ENCODE assay signal across 10 mouse cellular contexts in the genomic region with DNA sequence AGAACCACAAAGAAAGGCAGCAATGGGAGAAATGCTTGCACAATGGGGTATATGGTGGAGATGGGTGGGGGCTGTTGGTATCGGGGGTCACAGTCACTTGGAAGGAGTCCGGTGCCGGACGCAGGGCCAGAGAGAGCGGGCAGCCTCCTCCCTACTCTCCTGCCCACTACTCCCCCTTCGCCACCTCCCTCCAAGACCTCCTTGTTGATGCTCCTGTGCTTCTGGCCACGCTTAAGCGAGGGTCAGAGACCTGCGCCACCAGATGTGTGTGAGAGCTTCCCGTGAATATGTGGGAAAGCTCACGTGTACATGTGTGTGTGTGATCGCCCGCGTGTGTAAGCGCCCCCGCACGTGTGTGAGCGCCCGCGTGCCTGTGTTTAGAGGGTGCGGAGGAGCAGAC. TPM values are rescaled to one million over a fixed set of nuclear protein-coding genes. Genes with fewer than 3 reads are reported as not detected.
DNase-seq lines count a peak whose midpoint lies in the region; ATAC-seq and TF ChIP-seq lines count a peak whose summit lies in the region.
"Had no signal": no experiment of that assay in that cellular context is flagged by ENCODE, and none has a peak within 500 bp of the region (broad histone marks: within the 10 kb centered on the region; RNA-seq: fewer than 3 reads in every experiment).

No protein-coding gene starts in this region.

- peak overlapping the region; percentile 57 for H3K4me2 ChIP-seq in lung, embryonic 14.5 days
- H3K4me2 ChIP-seq in forebrain, embryonic 16.5 days (ENCODE audit: low read length), result peak overlapping the region; percentile 64
- H3K4me2 ChIP-seq in limb, embryonic 11.5 days (ENCODE audit: low read depth, severe bottlenecking), result peak overlapping the region; percentile 39

- H3K4me1 ChIP-seq in lung, embryonic 14.5 days (ENCODE audit: insufficient read depth), result 0 out of 2 replicates have a peak, but pooled peaks cover 5% of the 10 kb centered on the region
- no peaks in the 10 kb centered on the region for H3K4me1 ChIP-seq in lung, adult 2 months (ENCODE audit: control insufficient read depth, insufficient read depth, low read length)
- H3K4me1 ChIP-seq in forebrain, embryonic 16.5 days (replicated peaks; ENCODE audit: control insufficient read depth, insufficient read depth, low read length), result peaks cover 12% of the 10 kb centered on the region
- peaks cover 11% of the 10 kb centered on the region for H3K4me1 ChIP-seq in limb, embryonic 11.5 days (ENCODE audit: control insufficient read depth, insufficient read depth, low read length)

- H3K27ac ChIP-seq in lung, embryonic 14.5 days (ENCODE audit: low read depth), result no peak overlapping the region
- no peak overlapping the region for H3K27ac ChIP-seq in forebrain, embryonic 16.5 days (ENCODE audit: low read length)
- no peak overlapping the region for H3K27ac ChIP-seq in limb, embryonic 11.5 days (replicated peaks; ENCODE audit: low read depth, low read length)

- H3K9me3 ChIP-seq in lung, embryonic 14.5 days (ENCODE audit: low read depth, low read length), result no peaks in the 10 kb centered on the region
- no peaks in the 10 kb centered on the region for H3K9me3 ChIP-seq in forebrain, embryonic 16.5 days (ENCODE audit: control insufficient read depth, low read length)
- H3K9me3 ChIP-seq in limb, embryonic 11.5 days (ENCODE audit: control insufficient read depth, low read length), result no peaks in the 10 kb centered on the region

- no peak for TF ChIP-seq CTCF in lung, embryonic 14.5 days (IDR thresholded peaks at IDR 0.05; ENCODE audit: low read depth)
- TF ChIP-seq CTCF in lung, adult 2 months (IDR thresholded peaks at IDR 0.05; ENCODE audit: insufficient read depth, low read length), result no peak

- peak overlapping the region; percentile 25 for H3K4me3 ChIP-seq in lung, embryonic 14.5 days (ENCODE audit: low read depth, low read length)
- no peak overlapping the region for H3K4me3 ChIP-seq in lung, adult 2 months (replicated peaks; ENCODE audit: extremely low read depth, low read depth, low read length)
- H3K4me3 ChIP-seq in forebrain, embryonic 16.5 days (replicated peaks; ENCODE audit: low read length), result peak overlapping the region; percentile 41
- H3K4me3 ChIP-seq in limb, embryonic 11.5 days (ENCODE audit: low read depth, low read length), result peak overlapping the region; percentile 22; the same call in 1 of the 2 replicates

- ATAC-seq in lung, embryonic 14.5 days (ENCODE audit: insufficient read depth), result peak; percentile 24; the same call in 1 of the 2 replicates
- peak; percentile 43; the same call in 1 of the 2 replicates for ATAC-seq in forebrain, embryonic 16.5 days
- no peak for ATAC-seq in limb, embryonic 11.5 days (ENCODE audit: insufficient number of reproducible peaks, low FRiP score, low TSS enrichment, low read depth)

- H3K27me3 ChIP-seq in lung, embryonic 14.5 days (ENCODE audit: insufficient read depth, low read length), result peaks cover 43% of the 10 kb centered on the region
- peaks cover 37% of the 10 kb centered on the region for H3K27me3 ChIP-seq in forebrain, embryonic 16.5 days (replicated peaks; ENCODE audit: control insufficient read depth, insufficient read depth, low read length)
- H3K27me3 ChIP-seq in limb, embryonic 11.5 days (ENCODE audit: control insufficient read depth, insufficient read depth, low read length), result peaks cover 36% of the 10 kb centered on the region

- no peaks in the 10 kb centered on the region for H3K36me3 ChIP-seq in lung, embryonic 14.5 days (ENCODE audit: insufficient read depth)
- no peaks in the 10 kb centered on the region for H3K36me3 ChIP-seq in forebrain, embryonic 16.5 days (ENCODE audit: control insufficient read depth, insufficient read depth)
- no peaks in the 10 kb centered on the region for H3K36me3 ChIP-seq in limb, embryonic 11.5 days (ENCODE audit: control insufficient read depth, insufficient read depth, low read length)

- WGBS in lung, embryonic 14.5 days, result 2% methylated on average over 21 of the region's 21 CpGs
- WGBS in lung, adult 2 months, result 13% methylated on average over 21 of the region's 21 CpGs
- WGBS in forebrain, embryonic 16.5 days, result 2% methylated on average over 21 of the region's 21 CpGs
- 2% methylated on average over 20 of the region's 21 CpGs for WGBS in limb, embryonic 11.5 days

- no peak for TF ChIP-seq POLR2A in lung, adult 2 months (IDR thresholded peaks at IDR 0.05; ENCODE audit: borderline replicate concordance, extremely low read depth, low read depth, low read length)

- DNase-seq in lung, embryonic 14.5 days, result no peak
- DNase-seq in lung, adult 2 months, result no peak
- peak; percentile 42 for DNase-seq in limb, embryonic 11.5 days (ENCODE audit: low spot score)
- peak; percentile 23 for DNase-seq in right cerebral cortex, postnatal 14 days
- DNase-seq in urinary bladder, postnatal 4 days (ENCODE audit: low spot score in 2 of 2), result no peak
- DNase-seq in adrenal gland, postnatal 4 days (ENCODE audit: low spot score in 2 of 2), result no peak
- DNase-seq in c-Kit-positive CD71-positive TER-119-positive erythroid progenitor cells, embryonic 14.5 days (ENCODE audit: low spot score), result no peak

- peak overlapping the region; percentile 20; the same call in 1 of the 2 replicates for H3K9ac ChIP-seq in lung, embryonic 14.5 days
- peak overlapping the region; percentile 56 for H3K9ac ChIP-seq in forebrain, embryonic 16.5 days (replicated peaks; ENCODE audit: low read depth, low read length)
- H3K9ac ChIP-seq in limb, embryonic 11.5 days (ENCODE audit: low read length), result no peak overlapping the region

RNA-seq across cellular contexts. Expression of a gene that starts 0.3 kb away (rescaled TPM):
- polyA plus RNA-seq in lung, embryonic 14.5 days (2014; fragmentation: Nextera tagmentation; extraction: Ambion mirVana), result 0.32 and 0.99 TPM in 2 replicates
- polyA plus RNA-seq in lung, adult 2 months (2012; rRNA removed), result 0.96 and 1.7 TPM in 2 replicates
- 0.68 and 0.73 TPM in 2 replicates for polyA plus RNA-seq in forebrain, embryonic 16.5 days (2015; fragmentation: Nextera tagmentation; extraction: Ambion mirVana)
- 0.14 and 0.35 TPM in 2 replicates for polyA plus RNA-seq in limb, embryonic 11.5 days (2014; fragmentation: Nextera tagmentation; extraction: Ambion mirVana)
- total RNA-seq in adrenal gland, postnatal 4 days (2021), result 1 to 10 TPM in 1 of 2 experiments, under 1 TPM in 1; 0.34 to 1.0 TPM

RNA-seq across cellular contexts. Expression of a gene that starts 27.8 kb away (rescaled TPM):
- polyA plus RNA-seq in lung, embryonic 14.5 days (2014; fragmentation: Nextera tagmentation; extraction: Ambion mirVana), result not detected in 2 replicates
- not detected in 2 replicates for polyA plus RNA-seq in lung, adult 2 months (2012; rRNA removed)
- not detected in 2 replicates for polyA plus RNA-seq in forebrain, embryonic 16.5 days (2015; fragmentation: Nextera tagmentation; extraction: Ambion mirVana)
- not detected in 2 replicates for polyA plus RNA-seq in limb, embryonic 11.5 days (2014; fragmentation: Nextera tagmentation; extraction: Ambion mirVana)
- 1 to 10 TPM in 1 of 2 experiments, under 1 TPM in 1; 0.48 to 4.3 TPM for total RNA-seq in adrenal gland, postnatal 4 days (2021)
- polyA plus RNA-seq: gonadal fat pad, adult 2 months; small intestine, adult 2 months had no signal

Comparison
In these comparisons a context has a peak if more than half of its experiments do, and no peak if none do; other contexts are left out.
1. DNase-seq: peak in limb, embryonic 11.5 days (single experiment) and right cerebral cortex, postnatal 14 days (single experiment); none in lung, embryonic 14.5 days (single experiment), lung, adult 2 months (single experiment), urinary bladder, postnatal 4 days (0 of 2), adrenal gland, postnatal 4 days (0 of 2) and c-Kit-positive CD71-positive TER-119-positive erythroid progenitor cells, embryonic 14.5 days (single experiment).
2. Peak in every context shown above with its lines, with median percentiles within 50 percentile points of each other: H3K4me2 ChIP-seq.